Mouse (Mus musculus): Measurements from ENCODE around the gene Ncoa7. TPM values are rescaled to one million over a fixed set of nuclear protein-coding genes. Genes with fewer than 3 reads are reported as not detected.

The Ncoa7 gene
- polyA plus RNA-seq, 1 experiment from 2014 or later = 12.4 TPM

GRCm38 (mm10) chr10:30838188-30838587, 35.1 kb upstream of the Ncoa7 start:
- no peak for ATAC-seq (ENCODE audit: low read depth)
- H3K4me2 ChIP-seq (ENCODE audit: low read depth, low read length) = no peak overlapping the region
- no peak overlapping the region for H3K9ac ChIP-seq (ENCODE audit: low read depth, low read length)
- no peaks in the 10 kb centered on the region for H3K36me3 ChIP-seq (ENCODE audit: control insufficient read depth, insufficient read depth)
- no peak overlapping the region for H3K27ac ChIP-seq (ENCODE audit: low read length)
- H3K27me3 ChIP-seq (ENCODE audit: control insufficient read depth, insufficient read depth, low read depth, low read length) = peaks cover 32% of the 10 kb centered on the region
- 18% methylated on average over 1 of the region's 1 CpGs for WGBS (ENCODE audit: insufficient replicate concordance)
- peaks cover 13% of the 10 kb centered on the region for H3K4me1 ChIP-seq (ENCODE audit: control insufficient read depth, low read depth, low read length)
- H3K4me3 ChIP-seq (ENCODE audit: low read depth, low read length) = no peak overlapping the region
- no peaks in the 10 kb centered on the region for H3K9me3 ChIP-seq (replicated peaks; ENCODE audit: control insufficient read depth, low read length)

- no peak for ATAC-seq (ENCODE audit: low read depth)
- WGBS (ENCODE audit: insufficient replicate concordance) = 12% methylated on average over 1 of the region's 1 CpGs
- H3K27me3 ChIP-seq (ENCODE audit: control insufficient read depth, insufficient read depth, low read depth, low read length) = no peaks in the 10 kb centered on the region
Measured at GRCm38 (mm10) chr10:30825049-30825448, 21.9 kb upstream of the Ncoa7 start.

DNA sequence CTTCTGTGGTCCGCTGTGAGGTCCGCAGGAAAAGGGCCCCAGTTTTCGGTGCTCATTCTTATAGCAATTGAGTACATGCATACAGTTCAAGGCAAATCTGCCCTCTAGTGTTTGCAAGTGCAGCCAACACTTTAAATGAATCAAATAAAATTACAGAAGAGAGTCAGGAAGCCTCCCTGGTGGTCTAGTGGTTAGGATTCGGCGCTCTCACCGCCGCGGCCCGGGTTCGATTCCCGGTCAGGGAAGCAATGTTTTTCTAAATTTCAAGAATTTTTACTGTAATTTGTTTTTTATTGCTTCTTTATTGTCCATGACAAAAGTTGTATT, 7.8 kb upstream of the Ncoa7 start:
- ATAC-seq (ENCODE audit: low read depth) = peak; percentile 90
- H3K27me3 ChIP-seq (ENCODE audit: control insufficient read depth, insufficient read depth, low read depth, low read length) = no peaks in the 10 kb centered on the region
- H3K36me3 ChIP-seq (ENCODE audit: control insufficient read depth, insufficient read depth) = no peaks in the 10 kb centered on the region
- peak overlapping the region; percentile 59 for H3K4me3 ChIP-seq (ENCODE audit: low read depth, low read length)
- no peaks in the 10 kb centered on the region for H3K9me3 ChIP-seq (replicated peaks; ENCODE audit: control insufficient read depth, low read length)
- peaks cover 7% of the 10 kb centered on the region for H3K4me1 ChIP-seq (ENCODE audit: control insufficient read depth, low read depth, low read length)
- WGBS (ENCODE audit: insufficient replicate concordance) = 3% methylated on average over 11 of the region's 11 CpGs
- peak overlapping the region; percentile 56 for H3K4me2 ChIP-seq (ENCODE audit: low read depth, low read length)
- no peak overlapping the region for H3K27ac ChIP-seq (ENCODE audit: low read length)
- peak overlapping the region; percentile 56 for H3K9ac ChIP-seq (ENCODE audit: low read depth, low read length)

More at GRCm38 (mm10) chr10:30825049-30825448, 21.9 kb upstream of the Ncoa7 start:
- Histone ChIP-seq H3K4me3 (ENCODE audit: low read depth, low read length) (no peak overlapping the region), H3K9ac (ENCODE audit: low read depth, low read length) (no peak overlapping the region), H3K9me3 (replicated peaks; ENCODE audit: control insufficient read depth, low read length) (no peaks in the 10 kb centered on the region), H3K4me2 (ENCODE audit: low read depth, low read length) (no peak overlapping the region), H3K36me3 (ENCODE audit: control insufficient read depth, insufficient read depth) (no peaks in the 10 kb centered on the region), H3K4me1 (ENCODE audit: control insufficient read depth, low read depth, low read length) (no peaks in the 10 kb centered on the region), H3K27ac (ENCODE audit: low read length) (no peak overlapping the region)

GRCm38 (mm10) chr10:30810247-30810966, 7.3 kb upstream of the Ncoa7 start:
- 30% methylated on average over 9 of the region's 9 CpGs for WGBS (ENCODE audit: insufficient replicate concordance)
- Histone ChIP-seq H3K27ac (ENCODE audit: low read length) (no peak overlapping the region), H3K9me3 (replicated peaks; ENCODE audit: control insufficient read depth, low read length) (no peaks in the 10 kb centered on the region), H3K4me3 (ENCODE audit: low read depth, low read length) (peak overlapping the region; percentile 59), H3K9ac (ENCODE audit: low read depth, low read length) (peak overlapping the region; percentile 56), H3K4me2 (ENCODE audit: low read depth, low read length) (peak overlapping the region; percentile 56), H3K27me3 (ENCODE audit: control insufficient read depth, insufficient read depth, low read depth, low read length) (no peaks in the 10 kb centered on the region), H3K4me1 (ENCODE audit: control insufficient read depth, low read depth, low read length) (peaks cover 7% of the 10 kb centered on the region), H3K36me3 (ENCODE audit: control insufficient read depth, insufficient read depth) (no peaks in the 10 kb centered on the region)
- peak; percentile 22 for ATAC-seq (ENCODE audit: low read depth)

GRCm38 (mm10) chr10:30803587-30804253, 594 bp upstream of the Ncoa7 start:
- Histone ChIP-seq H3K9me3 (replicated peaks; ENCODE audit: control insufficient read depth, low read length) (no peaks in the 10 kb centered on the region), H3K36me3 (ENCODE audit: control insufficient read depth, insufficient read depth) (no peaks in the 10 kb centered on the region), H3K4me1 (ENCODE audit: control insufficient read depth, low read depth, low read length) (peaks cover 10% of the 10 kb centered on the region), H3K9ac (ENCODE audit: low read depth, low read length) (peak overlapping the region; percentile 98), H3K27me3 (ENCODE audit: control insufficient read depth, insufficient read depth, low read depth, low read length) (no peaks in the 10 kb centered on the region), H3K4me3 (ENCODE audit: low read depth, low read length) (peak overlapping the region; percentile 83), H3K27ac (ENCODE audit: low read length) (peak overlapping the region; percentile 99), H3K4me2 (ENCODE audit: low read depth, low read length) (peak overlapping the region; percentile 92)
- 29% methylated on average over 7 of the region's 7 CpGs for WGBS (ENCODE audit: insufficient replicate concordance)
- no peak for ATAC-seq (ENCODE audit: low read depth)

GRCm38 (mm10) chr10:30802033-30802432, 1.1 kb downstream of the Ncoa7 start:
- Histone ChIP-seq H3K27ac (ENCODE audit: low read length) (peak overlapping the region; percentile 99), H3K36me3 (ENCODE audit: control insufficient read depth, insufficient read depth) (no peaks in the 10 kb centered on the region), H3K4me2 (ENCODE audit: low read depth, low read length) (peak overlapping the region; percentile 92), H3K4me3 (ENCODE audit: low read depth, low read length) (peak overlapping the region; percentile 83), H3K9me3 (replicated peaks; ENCODE audit: control insufficient read depth, low read length) (no peaks in the 10 kb centered on the region), H3K27me3 (ENCODE audit: control insufficient read depth, insufficient read depth, low read depth, low read length) (no peaks in the 10 kb centered on the region), H3K9ac (ENCODE audit: low read depth, low read length) (peak overlapping the region; percentile 98), H3K4me1 (ENCODE audit: control insufficient read depth, low read depth, low read length) (peaks cover 13% of the 10 kb centered on the region)
- ATAC-seq (ENCODE audit: low read depth) = peak; percentile 23
- WGBS (ENCODE audit: insufficient replicate concordance) = 9% methylated on average over 8 of the region's 8 CpGs

DNA sequence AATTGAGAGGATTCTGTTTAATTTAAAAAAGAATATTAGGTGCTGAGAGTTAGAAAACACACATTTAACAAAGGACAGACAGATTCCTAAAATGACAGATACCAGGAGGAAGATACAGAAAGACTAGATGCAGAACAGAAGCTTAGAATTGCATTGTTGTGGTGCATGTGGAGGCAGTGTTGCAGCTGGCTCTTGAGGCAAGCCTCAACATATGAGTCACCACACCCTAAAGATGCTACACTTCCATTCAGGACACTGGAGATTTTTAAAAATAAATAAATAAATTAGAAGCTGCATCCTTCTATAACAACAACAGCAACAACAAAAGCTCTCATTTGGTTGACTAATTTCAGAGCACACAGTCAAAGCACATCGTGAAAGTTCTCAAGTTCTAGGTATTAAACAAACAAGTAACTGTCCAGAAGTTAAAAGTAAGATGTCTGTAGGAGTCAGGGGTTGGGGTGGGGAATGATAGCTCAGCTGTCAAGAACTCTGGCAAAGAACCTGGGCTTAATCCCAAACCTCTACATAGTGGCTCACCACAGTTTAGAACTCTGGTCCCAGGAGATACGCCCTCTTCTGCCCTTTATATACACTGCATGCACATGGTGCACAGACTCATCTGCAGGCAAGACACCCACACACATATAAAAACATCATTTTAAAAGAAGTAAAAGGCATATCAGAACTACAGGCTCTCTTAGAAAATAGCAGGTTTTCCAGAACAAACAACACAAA, 3.2 kb downstream of the Ncoa7 start:
- no peak overlapping the region for H3K9ac ChIP-seq (ENCODE audit: low read depth, low read length)
- H3K27ac ChIP-seq (ENCODE audit: low read length) = no peak overlapping the region
- no peak overlapping the region for H3K4me3 ChIP-seq (ENCODE audit: low read depth, low read length)
- peaks cover 7% of the 10 kb centered on the region; the same call in 1 of the 2 replicates for H3K36me3 ChIP-seq (ENCODE audit: control insufficient read depth, insufficient read depth)
- 0 out of 2 replicates have a peak, but pooled peaks cover 2% of the 10 kb centered on the region for H3K9me3 ChIP-seq (replicated peaks; ENCODE audit: control insufficient read depth, low read length)
- WGBS (ENCODE audit: insufficient replicate concordance) = 87% methylated on average over 2 of the region's 2 CpGs
- peaks cover 13% of the 10 kb centered on the region for H3K4me1 ChIP-seq (ENCODE audit: control insufficient read depth, low read depth, low read length)
- no peak overlapping the region for H3K4me2 ChIP-seq (ENCODE audit: low read depth, low read length)
- no peaks in the 10 kb centered on the region for H3K27me3 ChIP-seq (ENCODE audit: control insufficient read depth, insufficient read depth, low read depth, low read length)
- no peak for ATAC-seq (ENCODE audit: low read depth)

DNA sequence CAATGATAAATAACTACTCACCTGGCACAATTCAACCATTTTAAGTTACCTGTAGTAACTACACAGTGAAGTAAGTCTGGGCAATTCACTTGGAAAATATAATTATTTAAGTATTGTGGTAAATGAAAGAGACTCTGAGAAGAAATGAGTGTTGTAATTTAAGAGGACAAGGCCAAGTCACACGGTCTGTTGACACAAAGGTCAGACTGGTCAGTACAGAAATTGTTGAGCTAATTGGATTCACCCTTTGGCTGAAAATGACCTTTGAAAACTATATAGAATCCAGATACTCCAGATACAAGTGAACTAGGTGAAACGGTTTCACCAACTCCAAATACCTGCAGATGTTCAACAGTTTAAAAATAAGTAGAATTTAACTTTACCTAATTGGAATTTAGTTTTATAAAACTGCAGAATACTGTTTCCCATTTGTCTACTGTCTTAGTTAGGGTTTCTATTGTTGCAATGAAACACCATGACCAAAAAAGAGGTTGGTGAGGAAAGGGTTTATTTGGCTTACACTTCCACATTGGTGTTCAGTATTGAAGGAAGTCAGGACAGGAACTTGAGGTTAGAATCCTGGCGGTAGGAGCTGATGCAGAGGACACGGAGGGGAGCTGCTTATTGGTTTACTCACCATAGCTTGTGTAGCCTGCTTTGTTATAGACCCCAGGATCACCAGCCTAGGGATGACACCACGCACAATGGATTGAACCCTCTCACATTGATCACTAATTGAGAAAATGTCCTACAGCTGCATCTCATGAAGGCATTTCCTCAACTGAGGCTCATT, 6.5 kb downstream of the Ncoa7 start:
- no peak for ATAC-seq (ENCODE audit: low read depth)
- H3K9ac ChIP-seq (ENCODE audit: low read depth, low read length) = no peak overlapping the region
- H3K4me3 ChIP-seq (ENCODE audit: low read depth, low read length) = no peak overlapping the region
- peaks cover 2% of the 10 kb centered on the region; the same call in 1 of the 2 replicates for H3K4me1 ChIP-seq (ENCODE audit: control insufficient read depth, low read depth, low read length)
- H3K9me3 ChIP-seq (replicated peaks; ENCODE audit: control insufficient read depth, low read length) = 0 out of 2 replicates have a peak, but pooled peaks cover 2% of the 10 kb centered on the region
- H3K27ac ChIP-seq (ENCODE audit: low read length) = no peak overlapping the region
- H3K27me3 ChIP-seq (ENCODE audit: control insufficient read depth, insufficient read depth, low read depth, low read length) = no peaks in the 10 kb centered on the region
- WGBS (ENCODE audit: insufficient replicate concordance) = 54% methylated on average over 5 of the region's 5 CpGs
- H3K4me2 ChIP-seq (ENCODE audit: low read depth, low read length) = no peak overlapping the region
- H3K36me3 ChIP-seq (ENCODE audit: control insufficient read depth, insufficient read depth) = peaks cover 12% of the 10 kb centered on the region

Data from liver, embryonic 16.5 days (tissue).